Mouse (Mus musculus) heart, adult 2 months (tissue): Measurements from ENCODE around the gene Hoxb4. TPM values are rescaled to one million over a fixed set of nuclear protein-coding genes. Genes with fewer than 3 reads are reported as not detected.
A peak's percentile ranks its signal among the peaks of the same experiment; 100 is the strongest.

Experiments
- DNase-seq, 2 experiments: peaks; one replicate each; pipeline ENCODE4 v3.0.0; 2021
- H3K27ac ChIP-seq: fragments of 200-600 bp; 2 replicates; pipeline ENCODE4 v1.8.1; 2022
- H3K27me3 ChIP-seq: fragments of 200-500 bp; 2 replicates; pipeline ENCODE4 v1.6.1; 2012; ENCODE audit warnings: mild to moderate bottlenecking, low read length, inconsistent platforms, mixed read lengths; ENCODE audit not compliant: control insufficient read depth, insufficient read depth
- H3K36me3 ChIP-seq: fragments of 200-500 bp; 2 replicates; pipeline ENCODE4 v1.6.1; 2012; ENCODE audit warnings: low read length, inconsistent platforms; ENCODE audit not compliant: control insufficient read depth, insufficient read depth
- H3K4me1 ChIP-seq: fragments of 200-500 bp; 2 replicates; pipeline ENCODE4 v1.6.1; 2011; ENCODE audit warnings: low read length; ENCODE audit not compliant: control insufficient read depth, insufficient read depth
- H3K4me3 ChIP-seq: fragments of 200-600 bp; 2 replicates; pipeline ENCODE4 v1.8.1; 2022
- H3K79me2 ChIP-seq: fragments of 200-500 bp; replicated peaks from 2 replicates; pipeline ENCODE4 v1.6.1; 2012; ENCODE audit warnings: mild to moderate bottlenecking, inconsistent platforms, low read length, moderate library complexity, mixed read lengths; ENCODE audit not compliant: control insufficient read depth, insufficient read depth
- H3K9ac ChIP-seq: fragments of 200-500 bp; 2 replicates; pipeline ENCODE4 v1.6.1; 2012; ENCODE audit warnings: low read depth, mild to moderate bottlenecking, control low read depth, inconsistent platforms, low read length, mixed read lengths
- CTCF ChIP-seq: fragments of 200-600 bp; IDR thresholded peaks from 2 replicates; pipeline ENCODE4 v1.8.1; 2022; ENCODE audit warnings: antibody characterized with exemption, mild to moderate bottlenecking, moderate library complexity
- EP300 ChIP-seq: fragments of 200-500 bp; IDR thresholded peaks from 2 replicates; pipeline ENCODE4 v1.6.1; 2011; ENCODE audit warnings: low read depth, low read length, control low read depth; ENCODE audit not compliant: insufficient read depth
- POLR2A ChIP-seq: fragments of 200-500 bp; IDR thresholded peaks from 2 replicates; pipeline ENCODE4 v1.6.1; 2011; ENCODE audit warnings: mild to moderate bottlenecking, low read depth, low read length, control low read depth; ENCODE audit not compliant: insufficient read depth
- WGBS: fragments of 180-500 bp; shearing (Covaris S2); methylation state at CpG from one replicate; pipeline ENCODE4 v1.1.7; 2018; 5-methylcytosine and 5-hydroxymethylcytosine counted together
- intact Hi-C: fragments of 180-260 bp; cut with DNase I; formaldehyde crosslinking; loops from one replicate; pipeline ENCODE4 v1.15.1; 2025
- polyA plus RNA-seq: library from polyadenylated mRNA; depleted of rRNA; stranded (reverse); fragments of >200 nt; gene quantifications from 2 replicates; pipeline ENCODE4 v1.2.3, GENCODE M21; 2012
- total RNA-seq, 2 experiments: library from RNA; stranded (reverse); gene quantifications; 2 replicates each; pipeline ENCODE4 v1.2.3; 2021

Gene Hoxb4
- total and polyA plus RNA-seq, 3 experiments: 0.63 to 1.1 (median 0.75) TPM

DNA sequence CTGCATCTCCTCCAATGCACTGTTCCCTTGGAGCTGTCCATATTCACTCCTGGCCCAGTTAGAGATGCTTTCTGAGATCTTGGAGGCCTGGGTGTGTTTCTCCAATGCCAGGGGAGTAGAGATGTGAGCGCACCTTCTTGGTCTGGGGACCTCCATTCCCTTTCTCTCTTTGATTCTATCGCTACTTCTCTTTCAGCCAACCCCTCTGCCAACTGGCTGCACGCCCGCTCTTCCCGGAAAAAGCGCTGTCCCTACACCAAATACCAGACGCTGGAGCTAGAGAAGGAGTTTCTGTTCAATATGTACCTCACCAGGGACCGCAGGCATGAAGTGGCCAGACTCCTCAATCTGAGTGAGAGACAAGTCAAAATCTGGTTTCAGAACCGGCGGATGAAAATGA lies 43.6 kb upstream of the Hoxb4 start:
- intact Hi-C loops: no loop called here
- DNase-seq: no peak
- Histone ChIP-seq H3K79me2 (no peaks in the 10 kb centered on the region), H3K4me3 (no peak overlapping the region), H3K36me3 (no peaks in the 10 kb centered on the region), H3K27me3 (peaks cover 34% of the 10 kb centered on the region), H3K4me1 (no peaks in the 10 kb centered on the region; the same call in 1 of the 2 replicates), H3K27ac (no peak overlapping the region), H3K9ac (no peak overlapping the region)
- TF ChIP-seq CTCF (no peak), POLR2A (no peak), EP300 (no peak)
- 11% methylated on average over 10 of the region's 10 CpGs for WGBS

DNA sequence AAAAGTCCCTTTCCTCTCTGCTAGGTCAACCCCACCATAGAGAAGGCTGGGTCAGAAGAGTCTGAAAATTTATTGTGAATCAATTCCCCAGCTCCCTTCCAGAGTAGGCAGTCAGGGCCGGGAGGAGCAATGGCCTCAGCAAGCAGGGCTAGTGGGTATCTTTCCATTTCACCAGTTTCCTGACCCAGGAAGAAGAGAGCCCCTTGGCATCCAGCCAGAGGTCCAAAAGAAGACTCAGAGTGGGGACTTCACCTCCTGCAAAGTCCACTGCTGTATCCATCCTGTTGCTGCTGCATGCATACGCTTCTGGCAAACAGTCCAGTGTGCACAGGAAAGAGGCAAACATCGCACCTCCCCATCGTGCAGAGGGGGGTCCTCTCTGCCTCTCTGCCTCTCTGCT lies 42.2 kb upstream of the Hoxb4 start:
- no peak for DNase-seq
- TF ChIP-seq CTCF (no peak), POLR2A (no peak), EP300 (no peak)
- 9% methylated on average over 4 of the region's 4 CpGs for WGBS
- Histone ChIP-seq H3K9ac (no peak overlapping the region), H3K27ac (no peak overlapping the region), H3K36me3 (no peaks in the 10 kb centered on the region), H3K27me3 (peaks cover 39% of the 10 kb centered on the region), H3K79me2 (no peaks in the 10 kb centered on the region), H3K4me1 (no peaks in the 10 kb centered on the region; the same call in 1 of the 2 replicates), H3K4me3 (no peak overlapping the region)
- intact Hi-C loops: loop anchor here (5.0 kb wide), 2 partner anchors 276 to 586 kb away; no protein-coding TSS in a partner anchor

DNA sequence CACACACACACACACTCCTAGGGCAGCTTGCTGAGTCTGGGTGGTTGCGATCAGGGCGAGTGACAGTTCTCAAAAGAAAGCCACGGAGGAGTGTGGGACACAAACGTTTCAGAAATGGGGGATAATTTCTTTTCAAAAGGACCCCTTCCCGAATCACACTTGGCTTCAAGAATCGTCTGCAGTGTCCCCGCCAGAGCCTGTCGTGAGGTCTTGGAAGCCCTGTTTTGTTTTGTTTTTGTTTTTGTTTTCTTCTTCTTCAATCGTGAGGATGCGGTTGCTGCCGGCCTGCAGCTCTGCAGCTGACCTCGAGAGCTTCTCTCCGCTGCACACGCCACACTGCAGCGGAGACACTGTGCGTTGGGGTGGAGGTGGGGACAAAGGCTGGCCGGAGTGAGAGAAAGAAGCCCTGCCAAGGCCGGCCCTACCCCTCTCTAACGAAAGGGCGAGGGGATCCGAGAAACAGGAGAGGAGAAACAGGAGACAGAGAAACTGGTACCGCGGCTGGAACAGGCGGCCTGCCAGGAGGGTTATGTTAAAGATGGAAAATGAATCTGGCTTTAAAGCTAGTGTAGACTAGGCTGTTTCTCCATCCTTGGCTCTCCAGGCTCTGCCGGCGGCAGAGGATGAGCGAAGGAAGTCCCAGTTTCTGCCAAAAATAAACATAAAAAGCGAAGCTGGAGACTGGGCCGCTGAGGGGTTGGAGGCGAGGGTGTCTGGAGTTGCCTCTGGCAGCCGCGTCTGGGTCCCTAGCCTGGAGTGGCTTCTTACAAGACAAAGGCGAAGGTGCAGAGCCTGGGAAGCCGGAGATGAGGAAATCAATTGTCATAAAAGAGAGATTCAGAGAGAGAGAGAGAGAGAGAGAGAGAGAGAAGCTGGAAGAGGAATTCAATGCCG lies 40.7 kb upstream of the Hoxb4 start:
- DNase-seq: no peak
- Histone ChIP-seq H3K27me3 (peaks cover 34% of the 10 kb centered on the region), H3K4me3 (no peak overlapping the region), H3K4me1 (no peaks in the 10 kb centered on the region), H3K27ac (no peak overlapping the region), H3K79me2 (no peaks in the 10 kb centered on the region), H3K9ac (no peak overlapping the region), H3K36me3 (no peaks in the 10 kb centered on the region)
- TF ChIP-seq EP300 (no peak), POLR2A (no peak), CTCF (no peak)
- intact Hi-C loops: loop anchor here (2.0 to 5.0 kb wide), 3 partner anchors 275 to 585 kb away; no protein-coding TSS in a partner anchor
- 5% methylated on average over 35 of the region's 35 CpGs for WGBS

DNA sequence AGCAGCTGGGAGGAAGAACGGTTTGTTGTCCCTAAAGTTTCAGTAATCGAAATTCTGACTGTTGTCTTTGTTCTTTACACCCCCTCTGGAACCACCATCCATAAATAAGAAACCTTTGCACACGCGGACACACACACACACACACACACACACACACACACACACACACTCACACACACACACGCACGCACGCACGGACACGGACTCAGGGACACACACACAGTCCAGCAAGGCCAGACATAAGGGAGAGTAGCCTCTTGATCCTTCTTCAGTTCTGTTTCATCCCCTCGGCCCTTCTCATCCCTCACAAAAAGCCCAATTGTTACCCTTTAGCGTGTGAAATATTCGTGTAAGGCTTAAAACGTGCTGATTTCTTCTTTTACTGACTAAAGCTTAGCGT lies 39.7 kb upstream of the Hoxb4 start:
- H3K27me3 ChIP-seq: peaks cover 39% of the 10 kb centered on the region
- no peaks in the 10 kb centered on the region for H3K4me1 ChIP-seq
- no peak overlapping the region for H3K4me3 ChIP-seq
- intact Hi-C loops: loop anchor here (2.0 to 5.0 kb wide), 3 partner anchors 274 to 584 kb away; no protein-coding TSS in a partner anchor
- no peaks in the 10 kb centered on the region for H3K79me2 ChIP-seq
- WGBS: 25% methylated on average over 14 of the region's 14 CpGs
- TF ChIP-seq CTCF: no peak
- TF ChIP-seq POLR2A: no peak
- TF ChIP-seq EP300: no peak
- no peaks in the 10 kb centered on the region for H3K36me3 ChIP-seq
- no peak overlapping the region for H3K9ac ChIP-seq
- H3K27ac ChIP-seq: no peak overlapping the region
- no peak for DNase-seq

DNA sequence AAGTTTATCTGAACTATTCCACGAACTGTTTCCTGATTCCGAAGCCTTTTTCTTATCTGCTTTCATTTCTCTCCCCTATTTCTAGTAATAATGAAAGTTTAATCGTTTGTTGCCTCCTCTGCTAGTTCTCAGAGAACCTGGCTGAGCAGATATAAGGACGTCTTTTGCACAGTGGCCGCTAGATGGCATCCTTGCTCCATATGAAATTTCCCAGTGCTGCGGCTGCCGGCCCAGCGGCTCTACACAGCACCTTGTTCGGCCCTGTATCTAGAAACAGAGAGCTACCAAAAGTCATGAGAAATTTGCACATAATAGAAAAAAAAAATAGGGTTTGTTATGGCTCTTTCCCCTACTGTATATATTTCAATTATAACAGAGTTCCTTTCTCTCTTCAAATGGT lies 39.3 kb upstream of the Hoxb4 start:
- intact Hi-C loops: loop anchor here (1.0 to 5.0 kb wide), 4 partner anchors 16 to 584 kb away; no protein-coding TSS in a partner anchor
- Histone ChIP-seq H3K36me3 (no peaks in the 10 kb centered on the region), H3K4me1 (no peaks in the 10 kb centered on the region), H3K27me3 (peaks cover 39% of the 10 kb centered on the region), H3K9ac (no peak overlapping the region), H3K27ac (no peak overlapping the region), H3K4me3 (no peak overlapping the region), H3K79me2 (no peaks in the 10 kb centered on the region)
- WGBS: 2% methylated on average over 9 of the region's 9 CpGs
- DNase-seq: peak; percentile 79 to 85
- TF ChIP-seq EP300 (peak; percentile 79; the same call in 1 of the 2 replicates), POLR2A (no peak), CTCF (peak; percentile 97)
